Mouse (Mus musculus) kidney, postnatal 0 days (tissue): ENCODE data around the gene Snurf. TPM values are rescaled to one million over a fixed set of nuclear protein-coding genes. Genes with fewer than 3 reads are reported as not detected.
A peak's percentile ranks its signal among the peaks of the same experiment; 100 is the strongest.

Experiments used
- ATAC-seq: fragments of 200-750 bp; cut with Nextera tagmentation; replicated peaks from 2 replicates; pipeline ENCODE4 v1.8.0; 2017; ENCODE audit warnings: low read depth, moderate number of reproducible peaks, moderate TSS enrichment, moderate library complexity; ENCODE audit not compliant: low FRiP score
- DNase-seq: peaks from one replicate; pipeline ENCODE4 v3.0.0-alpha.2; 2016; ENCODE audit warnings: low spot score
- H3K27ac ChIP-seq: fragments of 300-500 bp; sonication (generic); 2 replicates; pipeline ENCODE4 v1.5.1; 2014; ENCODE audit warnings: mild to moderate bottlenecking
- H3K27me3 ChIP-seq: fragments of 300-500 bp; sonication (generic); 2 replicates; pipeline ENCODE4 v1.6.1; 2014; ENCODE audit warnings: low read length, mixed read lengths; ENCODE audit not compliant: insufficient read depth
- H3K36me3 ChIP-seq: fragments of 300-500 bp; sonication (generic); 2 replicates; pipeline ENCODE4 v1.6.1; 2014; ENCODE audit warnings: low read length, mixed read lengths; ENCODE audit not compliant: insufficient read depth
- H3K4me1 ChIP-seq: fragments of 300-500 bp; sonication (generic); replicated peaks from 2 replicates; pipeline ENCODE4 v1.6.1; 2014; ENCODE audit warnings: antibody characterized with exemption, low read length, mixed read lengths; ENCODE audit not compliant: insufficient read depth
- H3K4me2 ChIP-seq: fragments of 300-500 bp; sonication (generic); 2 replicates; pipeline ENCODE4 v1.6.1; 2014; ENCODE audit warnings: mild to moderate bottlenecking, low read length, moderate library complexity, mixed read lengths
- H3K4me3 ChIP-seq: fragments of 300-500 bp; sonication (generic); replicated peaks from 2 replicates; pipeline ENCODE4 v1.5.1; 2014; ENCODE audit warnings: low read depth, low read length
- H3K9ac ChIP-seq: fragments of 300-500 bp; sonication (generic); 2 replicates; pipeline ENCODE4 v1.6.1; 2014; ENCODE audit warnings: low read depth, low read length
- H3K9me3 ChIP-seq: fragments of 300-500 bp; sonication (generic); replicated peaks from 2 replicates; pipeline ENCODE4 v1.6.1; 2016; ENCODE audit warnings: low read length, inconsistent platforms, mixed read lengths
- CTCF ChIP-seq: IDR thresholded peaks from 2 replicates; pipeline ENCODE4 v1.5.1; 2016; ENCODE audit warnings: antibody characterized with exemption, low read depth, mild to moderate bottlenecking, moderate library complexity
- WGBS: fragments of 180-500 bp; shearing (Covaris S2); extraction: QIAGEN DNeasy Blood & Tissue Kit; methylation state at CpG from one replicate; pipeline ENCODE4 v1.1.7; 2014; 5-methylcytosine and 5-hydroxymethylcytosine counted together
- polyA plus RNA-seq: library from polyadenylated mRNA; unstranded; fragments of >200 nt; fragmentation: Nextera tagmentation; extraction: Ambion mirVana; gene quantifications from 2 replicates; pipeline ENCODE4 v1.2.1, GENCODE M21; 2015

Gene Snurf
- polyA plus RNA-seq, result 15.4 TPM in 2 replicates

DNA sequence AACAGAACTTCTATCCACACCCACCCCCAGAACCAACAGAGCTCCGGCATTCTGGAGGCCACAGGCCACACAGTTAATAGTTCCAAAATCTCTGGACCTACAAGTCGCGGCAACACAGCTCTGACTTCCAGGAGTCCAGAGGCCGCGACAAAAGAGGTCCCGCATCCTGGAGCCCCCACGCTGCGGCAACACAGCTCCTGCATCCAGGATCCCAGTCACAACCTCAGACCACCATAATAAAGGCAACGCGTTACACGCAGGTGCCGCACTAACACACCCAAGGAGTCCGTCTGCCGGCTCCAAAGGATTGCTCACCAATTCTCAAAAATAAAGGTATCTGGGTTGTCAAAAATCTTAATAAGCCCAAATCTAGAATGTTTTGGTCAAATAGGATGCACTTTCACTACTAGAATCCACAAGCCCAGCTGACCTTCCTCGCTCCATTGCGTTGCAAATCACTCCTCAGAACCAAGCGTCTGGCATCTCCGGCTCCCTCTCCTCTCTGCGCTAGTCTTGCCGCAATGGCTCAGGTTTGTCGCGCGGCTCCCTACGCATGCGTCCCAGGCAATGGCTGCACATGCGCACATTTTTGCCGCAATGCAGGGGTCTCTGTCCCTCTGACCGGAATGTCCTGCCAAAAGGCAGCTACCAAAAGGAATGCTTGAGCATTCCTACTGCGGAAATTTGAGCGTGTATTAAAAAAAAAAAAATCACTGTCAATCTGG is at the start of gene Snurf, which contains the start of gene Gm38393:
Gene Snurf, minus strand, starts transcription at position 444 of the 725 bp plus-strand sequence.
Gene Gm38393, minus strand, starts transcription at position 459 of the 725 bp plus-strand sequence.
- WGBS, result 42% methylated on average over 30 of the region's 30 CpGs
- Histone ChIP-seq H3K4me1 (no peaks in the 10 kb centered on the region), H3K4me2 (peak within 1 kb of the TSS; percentile 58), H3K9me3 (no peaks in the 10 kb centered on the region), H3K27ac (peak within 1 kb of the TSS; percentile 57; the same call in 1 of the 2 replicates), H3K4me3 (peak within 1 kb of the TSS; percentile 49), H3K9ac (peak within 1 kb of the TSS; percentile 57), H3K36me3 (no peaks in the 10 kb centered on the region), H3K27me3 (no peaks in the 10 kb centered on the region)
- TF ChIP-seq CTCF, result no peak
- peak; percentile 66 for DNase-seq
- peak; percentile 26; the same call in 1 of the 2 replicates for ATAC-seq

GRCm38 (mm10) chr7:60047481-60048201 is 42.8 kb upstream of the Snurf start:
- ATAC-seq (no peak), DNase-seq (no peak)
- no peak overlapping the region for H3K9ac ChIP-seq
- TF ChIP-seq CTCF, result no peak
- 73% methylated on average over 6 of the region's 6 CpGs for WGBS
- H3K4me1 ChIP-seq, result no peaks in the 10 kb centered on the region
- no peak overlapping the region for H3K4me3 ChIP-seq
- H3K9me3 ChIP-seq, result no peaks in the 10 kb centered on the region
- no peaks in the 10 kb centered on the region for H3K27me3 ChIP-seq
- H3K4me2 ChIP-seq, result no peak overlapping the region
- no peak overlapping the region for H3K27ac ChIP-seq
- H3K36me3 ChIP-seq, result no peaks in the 10 kb centered on the region

DNA sequence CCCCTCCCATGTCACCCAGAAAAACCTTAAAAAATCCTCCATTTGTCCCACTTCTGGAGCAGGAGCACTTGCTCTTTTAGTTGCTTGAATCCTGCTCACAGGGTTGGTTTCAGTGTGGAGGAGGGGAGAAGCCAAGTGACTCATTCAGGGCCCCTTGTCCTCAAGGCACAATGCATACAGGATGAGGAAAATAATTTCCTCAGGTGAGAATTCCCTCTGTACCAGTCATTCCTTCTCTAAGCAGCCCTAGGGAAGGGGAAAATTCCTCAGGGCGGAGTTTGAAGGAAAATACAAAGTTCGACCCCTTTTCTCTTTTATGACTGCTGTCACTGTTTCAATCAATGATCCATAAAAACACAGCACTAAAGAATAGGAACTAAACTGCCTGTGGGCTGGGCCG is 8.3 kb upstream of the Snurf start:
- Histone ChIP-seq H3K4me2 (no peak overlapping the region), H3K4me3 (no peak overlapping the region), H3K4me1 (no peaks in the 10 kb centered on the region), H3K27me3 (no peaks in the 10 kb centered on the region), H3K36me3 (no peaks in the 10 kb centered on the region), H3K9me3 (no peaks in the 10 kb centered on the region), H3K27ac (no peak overlapping the region), H3K9ac (no peak overlapping the region)
- DNase-seq (no peak), ATAC-seq (no peak)
- 54% methylated on average over 3 of the region's 3 CpGs for WGBS
- no peak for TF ChIP-seq CTCF

GRCm38 (mm10) chr7:60007727-60008360 is 3.0 kb upstream of the Snurf start:
- no peak overlapping the region for H3K4me2 ChIP-seq
- DNase-seq, result no peak
- no peak for ATAC-seq
- no peaks in the 10 kb centered on the region for H3K27me3 ChIP-seq
- WGBS, result 46% methylated on average over 3 of the region's 3 CpGs
- TF ChIP-seq CTCF, result peak; percentile 34; the same call in 1 of the 2 replicates
- H3K9ac ChIP-seq, result no peak overlapping the region
- H3K9me3 ChIP-seq, result no peaks in the 10 kb centered on the region
- H3K4me1 ChIP-seq, result no peaks in the 10 kb centered on the region
- H3K4me3 ChIP-seq, result no peak overlapping the region
- H3K36me3 ChIP-seq, result no peaks in the 10 kb centered on the region
- no peak overlapping the region for H3K27ac ChIP-seq

- H3K27ac ChIP-seq, result no peak overlapping the region
- no peak for TF ChIP-seq CTCF
- H3K9ac ChIP-seq, result no peak overlapping the region
- ATAC-seq (no peak), DNase-seq (no peak)
- no peak overlapping the region for H3K4me2 ChIP-seq
- no peaks in the 10 kb centered on the region for H3K4me1 ChIP-seq
- H3K27me3 ChIP-seq, result no peaks in the 10 kb centered on the region
- WGBS, result 65% methylated on average over 2 of the region's 2 CpGs
- H3K9me3 ChIP-seq, result no peaks in the 10 kb centered on the region
- H3K36me3 ChIP-seq, result no peaks in the 10 kb centered on the region
- H3K4me3 ChIP-seq, result no peak overlapping the region
Observed at GRCm38 (mm10) chr7:60006262-60006661, 1.4 kb upstream of the Snurf start.
